Mouse (Mus musculus): ENCODE data around the gene Ranbp17.

Gene Ranbp17

DNA sequence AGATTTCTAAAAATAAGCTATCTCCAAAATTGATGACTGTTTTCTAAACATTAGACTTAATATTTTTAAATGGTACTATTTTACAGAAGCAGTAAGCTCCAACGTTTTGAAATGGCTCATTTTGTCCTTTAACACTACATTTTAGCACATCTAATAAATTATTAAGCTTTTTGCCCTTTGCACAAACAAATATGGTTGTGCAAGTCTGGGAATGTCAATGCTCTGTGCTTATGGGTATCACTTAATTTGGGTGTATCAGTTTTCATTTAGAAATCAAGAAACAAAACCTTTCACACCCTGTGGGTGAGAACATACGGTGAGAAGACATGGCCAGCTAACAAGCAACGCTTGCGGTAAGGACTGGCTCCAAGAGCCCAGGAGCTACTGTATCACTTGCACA, 108.9 kb downstream of the Ranbp17 start:
- DNase-seq (ENCODE audit: low read depth) = no peak

DNA sequence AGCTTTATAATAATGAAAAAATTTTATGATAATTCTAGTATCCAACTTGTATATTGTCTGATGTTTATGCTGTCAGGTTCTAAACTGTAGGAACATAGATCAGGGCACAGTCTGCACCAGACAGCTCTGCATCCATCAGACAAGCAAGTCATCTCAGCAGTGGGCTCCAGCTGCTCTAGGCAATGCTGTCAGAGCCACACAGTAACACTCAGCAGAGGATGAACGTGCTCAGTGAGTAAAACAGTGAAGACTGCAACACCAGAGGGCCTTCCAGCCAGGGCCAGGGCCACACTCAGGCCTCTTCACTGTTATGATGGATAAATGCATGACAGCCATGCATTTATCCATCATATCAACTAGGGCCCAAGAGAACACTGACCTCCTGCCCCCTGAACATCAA, 114.2 kb downstream of the Ranbp17 start:
- no peak for DNase-seq (ENCODE audit: low read depth)

DNA sequence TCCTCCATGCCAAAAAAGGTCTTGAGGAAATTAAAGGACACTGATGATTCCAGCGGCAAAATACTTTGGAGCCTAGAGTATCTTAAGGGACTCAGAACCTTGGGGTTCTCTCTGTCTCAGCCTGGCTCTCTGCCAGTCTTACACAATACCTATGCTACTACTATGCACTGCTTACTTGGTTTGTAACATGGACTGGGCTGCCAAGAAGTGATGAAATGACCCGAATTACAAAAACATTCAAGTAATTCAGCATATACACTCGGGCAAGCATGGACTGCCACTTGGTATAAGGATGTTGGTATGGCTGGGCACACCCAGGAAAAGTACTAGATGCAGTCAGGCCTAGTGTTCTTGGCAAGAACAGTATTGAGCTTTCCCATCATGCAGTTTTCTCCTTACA, 114.8 kb downstream of the Ranbp17 start:
- no peak for DNase-seq (ENCODE audit: low read depth)

DNA sequence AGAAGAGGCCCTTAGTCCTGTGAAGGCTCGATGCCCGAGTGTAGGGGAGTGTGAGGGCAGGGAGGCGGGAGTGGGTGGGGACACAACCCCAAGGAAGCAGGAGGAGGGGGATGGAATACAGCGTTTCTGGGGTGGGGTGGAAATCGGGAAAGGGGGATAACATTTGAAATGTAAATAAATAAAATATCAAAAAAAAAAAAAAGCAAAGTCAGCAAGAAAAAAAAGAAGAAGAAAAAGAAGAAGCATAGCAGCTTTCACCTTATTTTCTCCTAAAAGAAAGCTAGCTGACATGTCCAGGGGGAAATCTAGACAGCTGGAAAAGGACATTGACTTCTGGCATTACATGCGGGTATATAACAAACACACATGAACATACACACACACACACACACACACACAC, 117.3 kb downstream of the Ranbp17 start:
- no peak for DNase-seq (ENCODE audit: low read depth)

DNA sequence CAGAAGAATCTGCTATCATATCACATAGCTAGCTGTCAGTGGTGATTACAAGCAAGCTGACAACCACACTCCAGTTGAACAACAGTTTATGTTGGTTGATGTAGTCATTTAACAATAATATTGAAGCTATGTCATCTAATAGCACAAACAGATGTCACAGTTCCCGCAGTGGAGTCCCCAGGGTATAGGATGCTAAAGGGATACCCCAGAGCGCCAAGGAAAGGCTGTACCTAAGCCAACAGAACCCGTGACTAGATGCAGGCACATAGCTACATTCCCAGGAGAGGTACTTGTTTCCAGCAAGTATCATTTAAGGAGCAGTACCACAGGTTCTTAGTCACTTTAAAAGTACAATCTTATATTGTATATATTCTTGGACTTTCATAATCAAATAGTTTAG, 119.5 kb downstream of the Ranbp17 start:
- DNase-seq (ENCODE audit: low read depth) = no peak

DNA sequence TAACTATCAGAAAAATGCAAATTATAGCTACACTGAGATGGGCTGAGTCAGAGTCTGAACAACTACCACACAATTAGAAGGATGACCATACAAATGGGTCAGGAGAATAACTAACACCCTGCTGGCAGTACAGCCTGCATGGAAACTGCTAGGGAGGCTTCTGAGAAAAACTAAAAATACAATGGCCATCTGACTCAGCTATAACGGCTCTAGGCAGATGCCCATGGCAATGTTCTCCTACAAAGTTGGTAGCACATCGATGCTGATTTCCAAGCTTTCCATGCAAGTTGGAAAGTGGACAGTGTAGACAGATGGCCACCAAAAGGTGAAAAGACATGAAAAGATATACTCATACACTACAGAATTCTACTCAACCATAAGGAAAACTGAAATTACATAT, 124.9 kb downstream of the Ranbp17 start:
- DNase-seq (ENCODE audit: low read depth) = no peak

DNA sequence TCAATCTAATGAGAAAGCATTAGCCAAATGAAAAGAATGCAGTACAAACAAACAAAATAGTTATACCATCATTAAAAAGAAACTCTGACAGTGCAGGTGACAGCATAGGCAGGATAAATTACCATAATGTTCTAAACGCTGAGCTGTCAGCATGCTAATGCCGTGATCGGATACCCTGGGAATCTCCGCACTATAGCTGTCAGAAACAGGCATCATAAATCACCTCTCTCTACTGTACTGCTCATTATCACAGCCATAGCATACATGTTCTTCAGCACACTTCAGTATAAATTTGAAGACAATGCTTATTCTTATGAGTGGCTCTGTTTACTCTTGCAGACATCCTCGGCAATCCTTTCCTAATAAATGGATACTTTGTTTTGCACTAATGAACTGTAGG, 151.7 kb downstream of the Ranbp17 start:
- DNase-seq (ENCODE audit: low read depth) = no peak

DNA sequence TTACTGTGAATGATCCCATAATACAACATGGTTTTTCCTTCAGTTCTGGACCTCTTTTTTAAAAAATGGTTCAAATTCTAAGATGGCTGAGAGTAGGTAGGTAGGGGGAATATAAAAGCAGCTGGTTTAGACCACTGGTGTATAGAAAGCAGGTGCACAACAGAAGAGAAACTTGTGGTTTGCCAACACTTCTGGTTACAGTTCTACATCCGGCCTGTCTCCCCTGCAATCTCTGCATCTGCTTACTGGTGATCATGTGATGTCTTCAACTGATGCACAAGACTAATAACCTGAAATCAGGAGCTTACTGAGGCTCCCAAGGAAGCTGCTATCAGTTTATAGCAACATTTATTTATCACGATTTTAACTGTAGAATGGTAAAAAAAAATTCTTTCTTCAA, 164.3 kb downstream of the Ranbp17 start:
- DNase-seq (ENCODE audit: low read depth) = no peak

DNA sequence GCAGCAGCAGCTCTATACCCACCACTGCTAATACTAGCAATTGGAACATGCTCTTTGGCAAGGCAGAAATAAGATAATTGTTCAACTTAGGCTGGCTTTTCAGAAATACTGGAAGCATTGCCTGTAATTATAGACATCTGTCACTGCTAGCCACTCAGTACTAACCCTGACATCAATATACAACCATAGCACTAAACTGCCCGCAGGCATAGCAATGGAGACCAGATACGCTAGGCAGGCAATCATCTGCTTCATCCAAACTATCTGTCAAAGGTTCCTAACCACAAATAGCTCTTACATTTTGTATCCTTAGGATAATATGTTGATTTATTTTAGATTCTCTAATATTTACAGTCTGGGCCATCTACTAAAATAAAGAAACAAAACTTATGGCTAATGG, 171.5 kb downstream of the Ranbp17 start:
- no peak for DNase-seq (ENCODE audit: low read depth)

DNA sequence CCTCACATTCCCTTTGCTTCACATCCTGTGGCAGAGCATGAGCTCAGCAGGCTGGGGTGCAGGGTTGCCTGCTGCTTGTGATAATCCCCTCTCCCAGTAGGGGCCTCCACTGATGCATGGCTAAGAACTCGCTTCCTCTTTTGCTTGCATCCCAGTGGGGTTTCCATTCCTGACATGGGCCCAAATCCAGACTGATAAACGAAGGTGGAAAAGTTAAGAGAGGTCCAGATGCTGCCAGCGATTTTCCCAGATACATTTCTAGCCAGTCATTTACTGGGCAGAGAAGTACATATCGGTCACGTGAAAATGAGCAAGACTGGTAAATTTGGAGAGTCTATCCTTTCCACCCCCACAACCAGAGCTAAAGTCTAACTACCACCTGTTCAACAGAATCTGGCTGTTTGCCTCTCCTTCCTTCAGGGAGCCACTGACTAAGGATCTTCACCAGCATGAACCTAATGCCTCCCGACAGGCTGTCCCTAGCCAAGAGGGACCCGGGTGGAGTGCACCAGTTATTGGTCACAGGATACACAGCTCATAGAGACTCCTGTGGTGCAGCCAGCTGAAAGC, 176.9 kb downstream of the Ranbp17 start:
- DNase-seq (ENCODE audit: low read depth) = peak; percentile 10

DNA sequence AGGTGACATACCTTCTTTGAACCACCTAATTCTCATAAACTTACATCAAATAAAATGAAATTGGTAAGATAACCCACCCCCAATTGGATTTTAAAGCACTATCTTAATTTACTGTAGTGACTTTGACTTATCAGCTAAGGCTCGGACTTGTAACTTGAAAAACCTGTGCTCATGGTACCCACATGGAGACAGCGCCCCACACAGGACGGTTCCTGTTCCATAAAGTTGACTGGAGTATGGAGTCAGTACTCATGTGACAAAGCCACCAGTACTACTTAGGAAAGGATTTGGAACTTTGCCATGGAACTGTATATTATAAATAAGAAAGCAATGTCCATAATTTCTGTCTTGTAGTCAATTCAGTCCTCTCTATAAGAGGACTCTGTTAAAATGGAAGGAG, 177.9 kb downstream of the Ranbp17 start:
- DNase-seq (ENCODE audit: low read depth) = no peak

DNA sequence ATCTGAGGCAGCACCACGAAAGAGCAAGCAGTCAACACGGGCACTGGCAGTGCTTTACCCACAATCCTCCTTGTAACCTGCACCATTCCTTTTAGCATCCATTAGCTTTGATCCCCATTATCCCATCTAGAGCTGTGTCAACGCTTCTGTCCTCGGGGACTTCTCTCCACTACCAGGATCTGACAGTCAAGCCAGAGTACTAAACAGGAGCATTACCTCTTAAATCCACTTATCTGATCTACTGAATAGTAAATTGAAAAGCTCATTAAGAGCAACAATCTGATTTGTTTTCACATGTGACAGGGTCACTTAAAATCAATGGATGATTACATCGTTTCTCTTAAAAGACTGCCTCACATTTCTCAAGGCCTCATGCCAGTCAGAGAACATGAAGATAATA, 181.4 kb downstream of the Ranbp17 start:
- no peak for DNase-seq (ENCODE audit: low read depth)

DNA sequence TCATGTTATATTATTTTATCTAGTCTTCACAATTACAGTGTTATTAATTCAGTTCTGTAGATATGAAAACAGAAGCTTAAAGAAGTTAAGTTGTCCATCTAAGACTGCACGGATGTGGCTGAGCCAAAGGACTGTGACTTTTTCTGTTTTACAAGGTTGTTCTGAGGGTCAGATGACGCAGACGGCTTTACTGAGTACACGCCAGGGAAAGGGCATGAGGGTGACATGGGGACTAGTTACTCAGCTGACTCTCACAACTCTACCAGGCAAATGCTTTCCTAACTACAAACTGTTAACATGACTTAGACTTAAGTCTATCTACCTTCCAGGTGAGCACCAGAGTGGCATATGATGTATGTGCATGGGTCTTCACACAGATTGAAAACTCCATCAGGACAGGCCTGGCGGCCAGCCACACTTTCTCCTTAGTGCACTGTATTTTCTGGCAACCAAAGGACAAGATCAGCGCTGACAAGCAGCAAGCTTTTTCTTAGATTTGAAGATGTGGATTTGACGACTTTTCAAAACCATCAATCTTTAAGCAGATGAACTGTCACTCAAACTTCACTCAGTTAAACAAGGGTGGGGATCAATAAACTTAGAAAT, 194.4 kb downstream of the Ranbp17 start:
- DNase-seq (ENCODE audit: low read depth) = no peak

DNA sequence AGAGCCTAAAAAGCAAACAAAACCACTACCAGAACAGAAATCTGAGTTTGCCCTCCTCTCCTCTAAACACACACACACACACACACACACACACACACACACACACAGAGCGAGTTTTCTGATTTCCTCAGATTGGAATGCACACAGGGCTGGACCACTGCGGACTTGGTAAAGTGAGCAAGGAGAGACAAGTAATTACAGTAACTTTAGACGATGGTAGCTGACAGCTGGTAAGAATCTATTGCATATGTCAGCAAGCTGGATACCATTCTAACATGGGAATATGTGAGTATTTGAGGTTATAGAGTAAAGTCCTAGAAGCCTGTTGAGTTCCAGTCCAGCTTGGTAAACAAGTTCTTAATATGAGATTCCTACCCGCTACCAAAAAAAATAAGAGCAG, 204.0 kb downstream of the Ranbp17 start:
- DNase-seq (ENCODE audit: low read depth) = no peak

DNA sequence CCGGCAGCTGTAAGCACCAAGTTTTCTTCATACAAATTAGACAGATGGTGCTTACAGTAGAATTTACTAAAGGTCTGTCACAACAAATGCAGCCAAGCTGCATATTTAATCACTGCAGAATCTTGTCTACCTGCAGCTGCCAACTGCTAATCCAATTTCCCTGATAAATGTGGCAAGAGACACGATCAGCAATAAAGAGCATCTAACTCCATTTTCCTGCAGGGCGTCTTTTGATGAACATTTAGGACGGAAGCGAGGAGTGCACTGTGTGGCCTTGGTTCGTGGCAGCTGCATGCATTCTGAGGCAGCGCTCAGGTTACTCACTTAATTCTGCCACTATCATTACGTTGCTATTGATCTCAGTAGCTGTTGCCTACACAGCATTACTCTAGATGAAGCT, 212.7 kb downstream of the Ranbp17 start:
- no peak for DNase-seq (ENCODE audit: low read depth)

DNA sequence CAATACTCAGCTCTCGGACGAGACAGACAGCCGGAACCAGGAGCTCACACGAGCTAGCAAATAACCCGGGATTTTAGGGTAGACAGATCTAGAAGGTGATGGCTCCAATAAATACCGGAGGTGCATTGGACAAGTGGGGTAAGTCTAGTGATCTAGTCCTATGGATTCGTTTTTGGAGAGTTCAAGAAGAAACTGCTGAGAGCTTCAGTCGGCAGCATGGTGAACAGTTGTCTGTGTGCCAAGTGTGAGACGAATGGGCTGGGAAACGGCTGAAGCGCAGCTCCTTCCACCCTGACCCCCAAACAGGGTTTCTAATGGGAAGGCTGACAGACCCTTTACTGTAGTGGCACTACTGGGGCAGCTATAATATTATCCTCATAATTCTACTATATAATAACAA, 214.2 kb downstream of the Ranbp17 start:
- DNase-seq (ENCODE audit: low read depth) = no peak

DNA sequence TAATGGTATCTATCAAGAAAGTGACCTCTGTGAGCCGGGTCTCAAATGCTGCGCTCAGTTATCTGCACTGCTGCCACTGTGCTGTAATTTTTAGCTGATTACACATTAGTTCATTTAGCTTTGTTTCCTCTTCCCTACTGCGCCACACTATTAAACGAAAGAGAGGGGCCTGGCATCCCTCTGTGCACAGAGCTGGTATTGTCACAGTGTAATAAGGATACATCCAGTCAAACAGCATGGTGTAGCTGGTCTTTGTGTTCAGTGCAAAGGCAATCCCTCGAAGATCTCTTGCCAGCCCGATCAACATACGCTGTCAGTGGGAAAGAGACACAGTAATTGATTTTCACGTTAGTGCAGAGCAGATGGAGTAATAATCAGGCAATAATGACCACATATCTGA, 216.4 kb downstream of the Ranbp17 start:
- DNase-seq (ENCODE audit: low read depth) = no peak

DNA sequence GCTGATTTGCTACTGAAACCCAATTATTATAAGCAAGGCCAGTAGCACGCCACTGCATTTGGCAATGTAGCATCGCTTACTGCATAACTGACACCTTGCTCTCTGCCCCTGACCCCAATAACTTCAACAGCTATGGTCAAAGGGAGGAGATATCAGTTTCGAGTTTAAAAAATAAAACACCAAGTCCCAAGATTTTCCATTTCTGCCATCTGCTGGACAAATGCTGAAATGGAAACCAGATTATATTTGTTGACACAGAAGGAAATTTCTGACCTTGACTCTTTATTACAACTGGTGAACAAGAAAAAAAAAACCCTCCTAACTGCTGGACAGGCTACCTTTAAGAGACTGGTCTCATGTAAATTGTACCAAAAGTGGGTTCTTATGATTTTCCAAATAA, 218.1 kb downstream of the Ranbp17 start:
- DNase-seq (ENCODE audit: low read depth) = peak; percentile 20

DNA sequence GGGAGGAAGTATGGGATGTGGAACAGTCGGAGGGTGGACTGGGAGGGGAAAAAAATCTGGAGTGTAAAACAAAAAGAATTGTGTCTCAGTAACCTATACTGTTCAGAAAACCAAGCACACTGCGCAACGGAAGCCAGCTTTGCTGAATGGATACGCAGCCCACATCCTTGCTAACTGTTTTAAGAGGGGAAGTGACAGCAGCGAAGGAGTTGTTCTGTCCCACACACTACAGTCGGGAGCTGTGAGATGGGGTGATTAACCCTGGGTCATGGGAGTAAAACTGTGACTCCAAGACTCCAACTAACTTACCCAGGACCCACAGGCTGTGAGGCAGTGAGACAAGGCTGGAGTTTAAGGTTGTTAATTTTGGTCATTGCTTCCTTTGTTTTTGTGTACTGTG, 219.5 kb downstream of the Ranbp17 start:
- no peak for DNase-seq (ENCODE audit: low read depth)

DNA sequence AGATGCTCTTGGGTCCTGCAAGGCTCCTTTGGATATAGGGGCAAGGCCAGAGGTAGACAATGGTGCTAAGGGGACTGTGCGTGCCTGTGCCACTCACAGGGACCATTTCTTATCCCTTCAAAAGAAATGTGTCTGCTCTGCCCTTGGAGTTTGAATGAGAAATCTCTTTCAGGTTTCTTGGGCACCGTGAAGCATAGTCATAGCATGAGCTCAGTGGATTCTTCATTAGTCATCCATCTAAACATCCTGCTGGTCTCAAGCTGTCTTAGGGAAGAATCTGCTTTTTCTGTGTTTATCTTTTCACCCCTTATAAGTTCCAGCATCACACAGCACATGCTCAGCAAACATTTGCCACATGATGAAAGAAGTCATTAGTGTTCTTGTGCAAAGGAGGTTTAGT, 235.0 kb downstream of the Ranbp17 start:
- no peak for DNase-seq (ENCODE audit: low read depth)

DNA sequence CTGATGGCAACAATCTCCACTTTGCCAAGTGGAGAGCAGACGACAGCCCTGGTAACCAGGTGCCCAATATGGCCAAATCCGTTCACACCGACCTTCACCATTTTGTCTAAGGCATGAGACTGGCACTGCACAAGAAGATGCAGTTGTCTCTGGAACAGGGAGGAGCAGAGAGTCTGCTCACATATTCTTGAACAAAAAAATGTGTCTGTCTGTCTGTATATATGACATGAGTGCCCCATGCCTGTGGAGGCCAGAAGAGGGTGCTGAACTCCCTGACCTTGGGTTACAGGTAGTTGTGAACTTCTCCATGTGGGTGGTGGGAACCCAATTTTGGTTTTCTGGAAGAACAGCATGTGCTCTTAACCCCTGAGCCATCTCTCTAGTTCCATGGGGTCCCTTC, 236.9 kb downstream of the Ranbp17 start, which contains the start of gene Gm12117:
TSS of gene Gm12117 (minus strand) at position 101 of the 400 bp plus-strand sequence.
- no peak for DNase-seq (ENCODE audit: low read depth)

DNA sequence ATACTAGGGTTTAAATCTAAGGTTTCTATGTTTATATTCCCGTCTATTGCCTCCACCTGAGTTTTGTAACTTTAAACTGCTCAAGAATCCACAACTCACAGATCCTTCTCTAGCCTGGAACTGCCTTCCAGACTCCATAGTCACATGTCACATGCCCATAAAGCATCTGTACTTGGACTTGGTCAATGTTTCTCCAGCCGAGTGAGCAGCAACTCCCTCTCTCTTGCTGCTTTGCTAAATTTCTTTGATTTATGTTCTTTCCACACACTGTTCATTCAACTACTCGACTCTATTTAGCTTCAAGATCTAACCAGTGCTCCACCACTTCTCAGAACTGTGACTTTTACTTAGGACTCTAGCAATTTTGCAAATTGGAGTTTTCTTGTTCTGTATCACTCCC, 238.7 kb downstream of the Ranbp17 start:
- DNase-seq (ENCODE audit: low read depth) = no peak

DNA sequence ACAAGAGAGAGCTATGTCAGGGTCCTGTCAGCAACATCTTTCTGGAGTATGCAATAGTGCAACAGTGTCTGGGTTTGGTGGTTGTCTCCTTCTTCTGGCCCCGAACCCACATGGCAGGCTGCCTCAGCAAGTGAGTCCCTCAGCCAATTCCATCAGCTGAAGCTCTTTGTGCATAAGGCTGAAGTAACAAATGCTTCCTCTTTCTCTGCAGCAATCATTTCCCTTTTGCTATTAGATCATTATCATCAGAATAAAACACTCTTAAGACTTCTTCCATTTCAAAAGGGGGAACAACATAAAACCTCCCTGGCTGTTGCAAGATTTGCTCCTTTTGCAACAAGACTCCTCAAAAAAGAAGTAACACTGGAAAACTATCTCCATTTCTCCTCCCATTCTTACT, 239.3 kb downstream of the Ranbp17 start:
- DNase-seq (ENCODE audit: low read depth) = no peak

DNA sequence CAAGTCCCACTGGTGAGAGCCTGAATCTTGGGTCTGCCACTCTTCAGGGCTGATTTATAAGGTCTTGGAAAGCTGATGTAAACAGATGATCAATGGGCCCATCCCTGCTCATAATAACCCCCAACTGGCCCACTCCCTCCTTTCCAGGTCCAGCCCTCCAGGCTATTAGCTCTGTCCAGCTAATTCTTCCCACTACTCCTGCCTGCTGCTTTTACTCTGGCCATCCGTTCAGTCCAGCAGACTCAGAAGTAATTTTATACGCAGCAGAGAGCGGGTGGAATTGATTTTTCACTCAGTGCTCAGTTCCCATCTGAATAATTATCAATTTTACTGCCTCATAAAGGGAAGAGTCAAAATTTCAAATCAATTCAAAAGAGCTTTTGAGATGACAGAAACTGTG, 273.3 kb downstream of the Ranbp17 start:
- no peak for DNase-seq (ENCODE audit: low read depth)

DNA sequence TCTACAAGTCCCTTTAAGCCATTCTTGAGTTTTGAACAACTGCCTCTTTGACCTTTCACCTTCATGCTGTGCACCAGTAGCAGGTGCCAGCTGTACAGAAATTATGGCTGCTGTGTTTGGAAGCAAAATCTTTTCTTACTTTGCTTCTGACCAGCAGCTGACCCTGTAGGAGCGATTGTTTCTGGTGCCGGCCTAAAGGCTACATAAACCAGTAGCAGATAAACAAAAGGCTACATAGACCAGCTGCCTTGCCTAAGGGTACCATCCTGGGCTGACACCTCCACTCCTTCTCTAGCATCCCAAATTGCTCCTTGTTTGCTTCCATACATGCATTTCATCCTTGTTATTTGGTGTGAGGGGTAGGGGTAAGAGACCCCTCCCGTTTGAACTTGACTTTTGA, 279.4 kb downstream of the Ranbp17 start:
- no peak for DNase-seq (ENCODE audit: low read depth)
